Mouse (Mus musculus): ENCODE measurements around the gene Wdhd1. TPM values are rescaled to one million over a fixed set of nuclear protein-coding genes. Genes with fewer than 3 reads are reported as not detected.

Gene Wdhd1
- total RNA-seq, 2 experiments from 2014 or later, result 40.3 to 82.9 TPM

DNA sequence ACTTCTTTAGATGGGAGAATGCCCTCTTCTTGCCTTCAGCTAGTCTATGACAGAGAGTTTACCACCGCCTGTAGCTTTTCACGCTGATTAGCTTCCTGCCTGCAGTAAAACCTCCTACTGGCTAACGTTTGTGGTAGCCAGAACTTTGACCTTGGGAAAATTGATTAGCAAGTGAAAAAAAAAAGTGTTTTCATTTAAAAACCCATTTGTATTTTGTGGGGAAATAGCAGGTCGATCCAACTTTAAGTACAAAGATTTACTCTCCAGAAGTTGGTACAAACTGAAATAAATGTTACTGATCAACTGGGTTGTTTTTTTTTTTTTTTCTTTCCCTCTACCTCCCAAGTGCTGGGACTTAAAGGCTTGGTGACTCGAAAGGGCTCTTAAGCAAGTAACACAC, 84.8 kb downstream of the Wdhd1 start:
- ATAC-seq (replicated peaks; ENCODE audit: low FRiP score, poor library complexity, severe bottlenecking), result no peak

Other genes starting within 250 kb of the Wdhd1 start
- 131 and 161 TPM in 2 replicates for gene Gch1, start 87.4 kb downstream of the Wdhd1 start, total RNA-seq (2015; ENCODE audit: low replicate concordance)
- 125 and 166 TPM in 2 replicates for gene Gch1, start 87.4 kb downstream of the Wdhd1 start, total RNA-seq (2017; ENCODE audit: low replicate concordance)
- gene Socs4, start 74 bp upstream of the Wdhd1 start, total RNA-seq (2015; ENCODE audit: low replicate concordance), result 17.3 and 23.4 TPM in 2 replicates
- gene Socs4, start 74 bp upstream of the Wdhd1 start, total RNA-seq (2017; ENCODE audit: low replicate concordance), result 18.7 and 20.9 TPM in 2 replicates
- 32.5 and 38.9 TPM in 2 replicates for gene Mapk1ip1l, start 21.4 kb upstream of the Wdhd1 start, total RNA-seq (2015; ENCODE audit: low replicate concordance)
- gene Mapk1ip1l, start 21.4 kb upstream of the Wdhd1 start, total RNA-seq (2017; ENCODE audit: low replicate concordance), result 30.4 and 38.1 TPM in 2 replicates
- 100 and 159 TPM in 2 replicates for gene Lgals3, start 90.9 kb upstream of the Wdhd1 start, total RNA-seq (2015; ENCODE audit: low replicate concordance)
- gene Lgals3, start 90.9 kb upstream of the Wdhd1 start, total RNA-seq (2017; ENCODE audit: low replicate concordance), result 45.4 and 53.7 TPM in 2 replicates
- gene Dlgap5, start 141.6 kb upstream of the Wdhd1 start, total RNA-seq (2015; ENCODE audit: low replicate concordance), result 42.8 and 49.2 TPM in 2 replicates
- gene Dlgap5, start 141.6 kb upstream of the Wdhd1 start, total RNA-seq (2017; ENCODE audit: low replicate concordance), result 64.0 and 79.3 TPM in 2 replicates
- 153 and 163 TPM in 2 replicates for gene Fbxo34, start 173.6 kb upstream of the Wdhd1 start, total RNA-seq (2015; ENCODE audit: low replicate concordance)
- gene Fbxo34, start 173.6 kb upstream of the Wdhd1 start, total RNA-seq (2017; ENCODE audit: low replicate concordance), result 302 and 381 TPM in 2 replicates

Data from erythroblast, adult 5-6 weeks (primary cell).